Mouse (Mus musculus) cerebellum, postnatal 36 days (tissue): ENCODE measurements around the gene Zbtb40.
A peak's percentile ranks its signal among the peaks of the same experiment; 100 is the strongest.

Experiments
- DNase-seq, 2 experiments: peaks; one replicate each; pipeline ENCODE4 v3.0.0; 2021 to 2022; ENCODE audit warnings: mixed read lengths in 2 of 2

Zbtb40 gene

DNA sequence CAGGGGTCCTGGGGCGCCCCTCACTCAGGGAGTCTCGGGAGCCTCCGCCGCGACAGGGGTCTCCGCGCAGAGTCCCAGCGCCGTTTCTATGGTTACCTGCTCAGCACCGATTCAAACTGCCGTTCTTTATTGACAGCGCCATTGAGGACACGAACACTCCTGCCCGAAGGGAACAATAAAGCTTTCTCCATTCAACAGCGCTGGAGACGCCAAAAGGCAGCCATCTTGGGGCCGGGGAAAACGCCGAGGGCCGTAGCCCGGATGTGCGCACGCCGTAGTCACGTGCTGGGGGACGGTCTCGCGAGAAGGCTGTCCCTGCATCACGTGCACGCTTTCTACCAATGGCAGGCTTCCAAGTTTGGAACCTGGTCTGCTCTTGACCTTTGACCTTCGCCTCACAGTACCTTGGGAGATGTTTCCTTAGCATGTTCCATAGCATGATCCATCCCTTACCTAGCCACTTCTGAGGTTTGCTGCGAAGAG is at the start of gene Zbtb40:
Gene Zbtb40 (minus strand): TSS at position 252 of the 483 bp plus-strand sequence.
- DNase-seq: peak; percentile 93 to 96

DNA sequence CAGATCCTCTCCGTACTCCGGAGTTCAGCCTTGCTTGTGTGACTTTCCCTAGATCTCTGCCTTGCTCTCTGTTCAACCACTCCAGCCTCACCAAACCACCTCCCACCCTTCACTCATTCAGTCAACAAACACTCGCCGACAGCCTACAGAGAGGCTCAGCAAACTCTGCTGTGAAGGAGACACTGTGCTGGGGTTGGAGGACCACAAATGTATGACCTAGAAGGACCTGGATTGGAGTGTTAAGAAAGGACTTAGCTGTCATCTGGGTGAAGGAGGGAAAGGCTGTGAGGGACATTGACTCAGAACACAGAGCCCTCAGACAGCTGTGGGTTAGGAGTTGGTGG is 49.4 kb upstream of the Zbtb40 start:
- DNase-seq: no peak

DNA sequence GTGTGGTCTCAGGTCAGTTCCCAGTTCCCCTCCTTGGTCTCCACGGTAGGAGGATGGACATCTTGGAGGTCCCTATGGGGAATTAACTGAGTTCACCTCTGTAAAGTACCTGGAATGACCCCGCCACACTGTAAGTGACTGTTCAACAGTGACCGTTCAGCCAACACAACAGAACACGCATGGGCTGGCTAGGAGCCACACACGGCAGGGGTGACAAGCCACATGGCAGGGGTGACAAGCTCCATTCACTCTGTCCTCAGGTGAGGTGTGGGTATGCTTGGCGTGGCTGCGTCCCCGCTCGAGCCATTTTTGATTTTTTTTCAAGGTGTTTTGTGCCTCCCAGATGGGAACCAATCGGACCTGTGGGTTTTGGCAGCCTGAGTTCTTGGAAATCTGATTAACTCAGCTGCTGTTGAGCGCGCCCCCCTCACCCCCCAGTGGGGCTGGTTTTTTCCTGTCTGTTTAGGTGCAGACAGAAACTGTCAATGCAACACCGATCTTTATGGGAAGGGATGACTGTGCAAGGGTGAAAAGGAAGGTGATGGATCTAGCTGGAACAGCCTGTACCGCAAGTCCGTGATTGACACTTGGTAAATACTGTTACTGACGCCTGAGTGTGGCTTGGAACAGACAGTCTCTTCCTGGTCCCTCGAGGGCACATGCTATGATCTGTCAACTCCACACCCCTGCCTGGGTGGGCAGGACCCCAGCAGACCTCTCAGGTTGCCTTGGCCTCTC is 48.8 kb upstream of the Zbtb40 start:
- DNase-seq: no peak

DNA sequence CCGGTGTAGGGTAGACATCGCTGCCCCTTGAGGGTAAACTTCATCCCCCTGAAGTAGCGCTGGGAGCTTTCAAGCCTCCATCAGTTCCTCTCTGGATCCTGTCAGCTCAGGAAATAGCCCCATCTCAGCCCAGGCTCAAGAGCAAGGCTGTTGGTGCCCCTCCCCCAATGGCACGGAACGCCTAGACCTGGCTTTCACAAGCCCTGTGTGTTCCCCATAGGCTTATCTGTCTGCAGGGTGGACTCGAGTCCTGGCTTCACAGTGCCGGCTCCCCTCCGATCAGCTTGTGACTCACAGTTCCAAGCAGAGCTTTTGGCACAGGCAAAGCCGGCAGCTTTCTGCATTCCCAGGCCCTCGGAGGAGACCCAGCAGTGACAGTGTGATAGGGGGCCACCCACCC is 47.8 kb upstream of the Zbtb40 start:
- no peak for DNase-seq

DNA sequence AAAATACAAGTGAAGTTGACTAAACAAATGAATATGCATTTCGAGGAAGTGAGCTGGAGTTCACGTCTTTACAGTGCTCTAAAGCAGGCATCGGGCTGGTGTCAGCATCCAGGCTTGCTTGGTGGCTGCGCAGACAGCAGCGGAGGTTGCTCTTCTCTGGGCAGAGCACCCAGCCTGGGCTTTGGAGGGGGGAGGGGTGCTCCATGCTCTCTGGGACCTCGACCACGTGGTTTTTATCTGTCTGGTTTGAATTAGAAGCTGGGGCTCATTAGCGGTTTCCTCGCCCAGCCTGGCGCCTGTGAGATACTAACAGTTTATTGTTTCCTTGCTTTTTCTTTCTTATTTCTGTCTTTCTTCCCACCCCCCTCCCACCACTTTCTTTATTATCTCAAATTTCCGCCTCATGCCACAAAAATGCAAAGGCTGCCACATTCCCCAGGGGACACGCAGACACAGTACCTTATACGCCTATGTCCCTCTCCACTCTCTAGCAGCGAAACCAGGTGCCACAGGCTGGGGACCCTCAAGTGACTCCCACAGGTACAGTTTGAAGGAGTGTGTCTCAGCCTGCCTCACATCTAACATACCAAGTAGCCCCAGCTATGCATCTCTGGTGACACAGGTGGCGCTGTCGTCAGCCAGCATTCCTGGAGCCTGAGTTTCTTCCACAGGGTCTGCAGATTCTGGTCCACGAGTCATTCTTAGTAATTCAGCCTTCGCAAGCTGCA is 36.6 kb upstream of the Zbtb40 start:
- no peak for DNase-seq

DNA sequence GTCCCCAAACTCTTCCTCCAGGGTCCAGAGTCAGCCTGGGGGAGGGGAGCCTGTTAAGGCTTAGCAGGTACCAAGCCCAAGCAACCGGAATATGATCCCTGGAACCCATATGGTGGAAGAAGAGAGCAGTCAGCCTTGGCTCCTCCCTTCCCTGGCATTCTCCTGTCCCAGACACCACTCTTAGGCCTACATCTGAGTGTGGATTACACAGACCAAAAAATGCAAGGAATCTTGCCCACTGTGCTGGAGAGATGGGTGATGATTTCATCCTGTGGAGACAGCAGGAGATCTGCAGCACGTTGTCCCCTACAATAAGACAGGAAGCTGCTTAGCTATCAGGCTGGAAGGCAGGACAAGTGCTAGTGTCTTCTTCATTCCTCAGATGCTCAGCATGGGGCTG is 34.3 kb upstream of the Zbtb40 start:
- no peak for DNase-seq

DNA sequence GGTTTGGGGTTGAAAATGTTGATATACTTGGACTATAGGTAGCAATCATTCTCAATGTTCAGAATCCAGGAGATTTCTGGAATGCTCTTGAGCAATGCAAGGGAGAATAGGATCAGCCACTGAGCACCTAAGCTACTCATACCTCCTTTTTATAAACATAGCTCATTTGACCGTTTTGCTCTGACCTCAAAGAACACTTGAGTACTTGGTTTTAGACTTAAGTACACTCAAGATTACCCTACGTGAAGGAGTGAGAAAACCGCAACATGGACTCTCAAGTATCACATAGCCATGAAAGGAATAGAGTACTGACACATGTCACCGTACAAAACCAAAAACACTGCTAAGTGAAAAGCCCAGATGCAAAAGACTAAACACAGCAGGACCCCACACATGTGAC is 32.8 kb upstream of the Zbtb40 start:
- no peak for DNase-seq

DNA sequence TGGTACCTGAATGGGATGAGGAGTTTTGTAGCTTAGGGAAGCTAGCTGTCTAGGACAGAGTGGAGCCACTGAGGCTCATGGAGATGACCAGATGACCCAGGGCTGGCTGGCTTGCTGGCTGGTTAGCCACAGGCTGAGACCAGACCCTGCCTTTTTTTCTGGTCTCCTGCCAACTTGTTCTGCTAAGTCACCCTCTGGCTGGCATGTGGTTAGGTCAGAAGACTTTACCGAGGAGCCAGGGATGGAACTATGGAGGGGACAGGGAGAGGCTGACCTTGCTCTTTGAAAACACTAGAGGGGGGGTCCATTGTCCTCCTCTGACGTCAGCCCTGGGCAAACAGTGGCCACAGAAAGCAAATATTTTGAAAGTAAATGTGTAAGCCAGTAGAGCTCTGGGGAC is 28.6 kb upstream of the Zbtb40 start:
- DNase-seq: no peak

DNA sequence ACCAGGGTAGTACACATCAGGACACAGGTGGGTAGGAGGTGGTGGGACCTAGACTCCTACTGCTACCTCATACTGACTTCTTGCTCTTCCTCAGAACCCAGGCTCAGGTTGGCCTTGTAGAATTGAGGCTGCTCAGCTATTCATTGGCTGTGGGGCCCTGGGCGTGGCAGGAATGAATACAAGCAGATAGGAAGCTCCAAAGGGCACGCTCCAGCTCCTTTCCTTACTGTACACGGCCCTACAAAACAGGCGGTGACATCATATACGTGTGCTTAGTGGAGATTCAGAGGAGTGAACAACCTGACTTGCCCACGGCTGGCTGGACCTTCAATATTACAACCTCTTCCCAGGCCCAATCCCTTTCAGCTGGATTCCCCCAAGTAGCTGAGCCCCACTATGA is 22.6 kb upstream of the Zbtb40 start:
- no peak for DNase-seq

DNA sequence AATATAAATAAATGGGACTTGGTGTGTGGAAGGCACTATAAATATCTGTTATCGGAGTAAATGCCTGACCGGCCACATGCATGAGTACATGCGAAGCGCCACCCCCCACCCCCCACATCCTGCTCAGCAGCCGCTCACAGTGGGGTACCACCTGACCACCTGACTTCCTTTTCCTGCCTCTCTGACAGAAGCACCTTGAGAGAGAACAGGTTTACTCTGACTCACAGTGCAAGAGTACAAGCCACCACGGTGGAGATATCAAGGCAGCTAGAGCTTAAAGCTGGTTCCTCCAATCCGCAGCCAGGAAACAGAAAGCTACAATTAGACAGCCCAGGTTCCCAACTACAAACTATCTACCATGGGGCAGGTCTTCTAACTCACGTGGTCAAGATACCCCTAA is 19.9 kb upstream of the Zbtb40 start:
- DNase-seq: no peak

DNA sequence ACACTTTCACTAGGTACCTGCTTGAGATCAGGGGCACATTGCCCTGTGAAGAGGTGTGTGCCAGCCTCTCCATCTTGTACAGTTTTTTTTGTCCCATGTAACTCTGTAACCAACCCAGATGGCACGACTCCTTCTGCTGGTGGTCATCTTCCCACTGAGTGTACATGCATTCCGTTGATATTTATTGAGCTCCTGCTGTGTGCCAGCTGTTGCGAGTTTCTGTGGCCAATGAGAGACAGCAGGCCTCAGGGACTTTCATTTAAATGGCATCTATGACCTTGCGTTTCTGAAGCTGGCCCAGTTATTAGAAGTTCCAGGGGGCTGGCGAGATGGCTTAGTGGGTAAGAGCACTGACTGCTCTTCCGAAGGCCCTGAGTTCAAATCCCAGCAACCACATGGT is 17.2 kb upstream of the Zbtb40 start:
- DNase-seq: peak; percentile 44 to 45

DNA sequence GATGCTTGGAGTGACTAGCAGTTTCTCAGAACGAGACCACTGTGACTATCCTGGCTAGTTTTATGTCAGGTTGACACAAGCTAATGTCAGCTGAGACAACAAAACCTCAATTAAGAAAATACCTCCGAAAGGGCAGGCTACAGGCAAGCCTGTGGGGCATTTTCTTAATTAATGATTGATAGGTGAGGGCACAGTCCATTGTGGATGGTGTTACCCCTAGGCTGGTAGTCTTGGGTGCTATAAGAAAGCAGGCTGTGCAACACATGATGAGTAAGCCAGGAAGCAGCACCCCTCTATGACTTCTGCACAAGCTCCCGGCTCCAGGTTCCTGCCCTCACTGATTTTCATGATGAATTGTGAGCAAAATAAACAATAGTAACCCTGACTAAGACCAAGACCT is 6.3 kb upstream of the Zbtb40 start:
- DNase-seq: no peak

DNA sequence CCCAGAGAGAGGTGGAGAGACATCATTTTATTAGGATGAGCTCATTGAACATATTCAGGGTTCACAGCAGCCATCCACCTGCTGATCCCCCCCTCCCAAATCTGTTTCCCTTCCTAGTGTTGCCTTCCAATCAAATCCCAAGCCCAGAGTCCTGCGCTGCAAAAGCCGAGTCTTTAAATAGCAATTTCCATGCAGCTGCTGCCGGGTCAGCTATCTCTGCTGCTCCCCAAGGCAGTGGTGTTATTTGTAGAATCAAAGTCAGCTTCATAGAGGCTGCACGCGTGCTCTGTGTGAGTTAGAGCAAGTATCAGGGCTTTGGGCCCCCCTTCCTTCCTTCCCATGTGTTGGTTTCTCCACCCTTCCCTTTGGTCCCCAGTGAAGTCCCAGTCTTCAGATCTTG is 5.2 kb upstream of the Zbtb40 start:
- no peak for DNase-seq

DNA sequence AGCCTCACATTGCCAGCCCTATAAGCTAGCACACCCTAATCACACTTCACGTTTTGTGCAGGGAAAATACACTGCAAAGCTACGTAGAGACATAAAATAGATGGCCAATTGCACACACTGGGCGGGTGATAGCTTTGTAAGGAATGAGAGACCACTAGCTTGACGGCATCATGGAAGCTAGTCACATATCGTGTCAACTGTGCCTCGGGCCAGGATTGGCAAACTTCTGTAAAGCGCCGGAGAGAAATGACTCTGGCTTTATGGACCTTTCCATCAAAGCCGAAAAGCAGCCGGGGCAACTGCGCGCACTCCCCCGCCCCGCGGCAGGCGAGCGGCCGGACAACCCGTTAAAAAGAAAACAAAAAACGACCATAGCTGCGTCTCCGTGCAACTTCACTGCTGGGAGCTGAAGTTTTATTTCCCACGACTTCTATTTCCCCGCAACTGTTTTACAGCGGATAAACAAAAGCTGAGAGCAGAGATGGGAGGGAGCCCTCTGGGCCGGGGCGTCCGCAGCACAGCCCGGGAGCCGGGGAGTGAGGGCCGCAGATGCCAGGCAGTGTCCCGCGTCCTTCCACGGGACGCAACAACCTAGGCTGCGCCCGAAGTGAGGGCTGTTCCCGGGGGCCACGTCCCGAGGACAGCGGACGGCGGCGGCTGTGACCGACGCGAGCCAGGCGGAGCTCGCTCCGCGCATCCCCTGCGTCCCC is 606 bp downstream of the Zbtb40 start:
- peak; percentile 37 to 39 for DNase-seq

DNA sequence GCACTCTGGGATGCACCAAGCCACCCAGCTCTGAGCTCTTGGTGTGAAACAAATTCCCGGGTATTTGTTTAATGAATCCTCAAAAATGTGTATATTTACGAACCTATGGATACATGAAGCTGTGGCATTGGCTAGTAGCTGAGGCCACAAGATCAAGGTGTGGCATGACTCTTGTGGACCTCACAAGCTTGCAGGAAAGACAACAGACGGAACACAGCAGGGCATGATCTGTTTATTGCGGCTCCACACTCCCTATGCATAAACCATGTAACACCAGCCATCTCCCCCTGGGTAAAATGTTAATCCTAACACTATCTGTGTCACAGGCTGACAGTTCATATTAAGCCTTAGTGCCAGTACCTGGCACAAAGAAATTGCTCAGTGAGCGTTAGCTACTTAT is 2.5 kb downstream of the Zbtb40 start:
- no peak for DNase-seq

DNA sequence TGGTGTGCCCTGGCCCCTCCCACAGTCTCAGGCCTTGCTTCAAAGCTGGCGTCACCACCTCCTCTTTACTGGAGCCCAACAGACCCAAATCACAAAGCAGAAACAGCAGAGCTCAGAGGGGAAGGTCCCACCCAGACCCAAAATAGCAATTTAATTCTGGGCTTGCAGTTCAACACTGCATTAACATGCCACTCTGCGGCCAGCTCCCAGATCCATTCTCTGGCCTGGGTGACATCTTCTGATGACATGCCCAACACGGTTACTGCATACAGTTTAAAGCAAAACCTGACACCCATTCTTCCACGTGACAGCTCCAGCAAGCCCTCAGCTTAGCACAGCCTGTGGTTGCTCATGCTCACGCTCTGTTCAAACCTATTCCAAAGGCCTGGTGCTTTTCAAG is 4.1 kb downstream of the Zbtb40 start:
- no peak for DNase-seq

DNA sequence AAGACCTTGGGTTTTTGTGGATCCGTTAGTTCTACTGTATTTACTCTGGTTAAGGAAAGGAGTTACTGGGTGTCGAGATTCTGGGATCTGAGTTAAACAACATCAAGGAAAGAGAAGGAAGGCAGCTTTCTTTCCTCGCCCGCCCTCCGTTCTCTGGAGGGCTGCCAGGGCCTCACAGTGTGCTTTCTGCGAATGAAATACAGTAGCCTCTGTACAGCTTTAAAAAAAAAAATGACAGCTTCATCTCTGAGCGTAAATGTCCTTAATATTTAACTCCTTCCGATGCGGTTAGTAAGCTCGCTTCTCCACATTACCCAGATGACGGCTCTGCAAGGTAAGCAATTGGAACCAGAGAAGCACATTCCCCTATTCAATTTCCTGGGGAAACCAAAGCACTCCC is 4.8 kb downstream of the Zbtb40 start:
- DNase-seq: peak; percentile 45 to 56

DNA sequence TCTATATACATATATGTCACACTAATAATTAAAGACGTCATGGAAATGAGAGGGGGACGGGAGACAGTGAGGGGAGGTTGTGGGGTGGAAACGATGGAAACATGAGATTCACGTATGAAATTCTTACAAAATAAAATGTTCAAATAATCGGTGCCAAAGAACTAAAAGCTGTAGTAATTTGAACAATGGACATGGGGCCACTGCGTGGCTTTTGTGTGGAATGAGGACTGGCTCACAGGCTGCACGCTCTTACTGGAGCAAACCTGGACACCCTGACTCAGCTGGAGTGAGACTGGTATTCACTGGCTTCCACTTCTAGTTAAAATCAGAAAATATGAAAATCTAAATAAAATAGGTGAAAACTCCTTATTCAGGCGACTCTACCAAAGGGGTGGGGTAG is 6.6 kb downstream of the Zbtb40 start:
- DNase-seq: no peak

DNA sequence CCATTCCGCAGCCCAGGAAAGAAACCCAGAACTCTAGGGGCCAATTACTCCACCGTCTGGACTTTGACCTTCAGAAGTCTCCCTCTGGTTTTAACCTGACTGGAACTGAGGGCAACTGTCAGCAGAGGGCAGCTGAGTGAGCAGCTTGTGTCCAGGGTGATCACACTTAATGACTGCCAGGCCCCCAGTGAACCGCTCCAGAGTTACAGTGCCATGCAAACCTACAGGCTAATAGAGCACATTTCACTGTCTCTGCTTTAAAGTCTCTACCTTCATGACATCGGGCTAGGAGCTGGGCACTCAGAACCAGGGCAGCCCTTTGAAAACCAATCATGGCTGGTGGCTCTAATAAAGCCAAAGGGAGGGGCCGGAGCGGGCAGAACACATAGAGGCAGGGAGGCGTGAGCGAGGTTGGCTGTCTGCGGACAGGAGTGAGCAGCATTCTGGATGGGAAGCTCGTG is 7.4 kb downstream of the Zbtb40 start:
- peak; percentile 62 to 63 for DNase-seq

DNA sequence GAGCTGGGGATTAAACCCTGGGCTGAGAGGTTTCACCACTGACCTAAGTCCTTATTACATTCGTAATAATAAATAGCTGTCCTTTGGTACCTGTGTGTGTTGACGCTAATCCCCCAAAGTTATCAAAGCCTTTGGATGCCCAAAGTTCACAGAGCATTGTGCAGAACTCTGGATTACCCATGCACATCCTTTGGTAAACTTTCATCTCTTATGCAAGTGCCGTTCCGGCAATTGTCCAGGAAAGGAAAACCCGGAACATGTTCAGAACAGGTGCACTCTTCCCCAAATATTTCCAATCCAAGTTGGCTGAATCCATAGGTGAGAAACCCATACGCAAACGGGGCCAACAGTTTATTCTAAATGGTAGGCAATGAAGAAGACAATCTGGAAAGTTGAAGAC is 9.2 kb downstream of the Zbtb40 start:
- peak in 1 of 2 experiments; percentile 6 for DNase-seq

DNA sequence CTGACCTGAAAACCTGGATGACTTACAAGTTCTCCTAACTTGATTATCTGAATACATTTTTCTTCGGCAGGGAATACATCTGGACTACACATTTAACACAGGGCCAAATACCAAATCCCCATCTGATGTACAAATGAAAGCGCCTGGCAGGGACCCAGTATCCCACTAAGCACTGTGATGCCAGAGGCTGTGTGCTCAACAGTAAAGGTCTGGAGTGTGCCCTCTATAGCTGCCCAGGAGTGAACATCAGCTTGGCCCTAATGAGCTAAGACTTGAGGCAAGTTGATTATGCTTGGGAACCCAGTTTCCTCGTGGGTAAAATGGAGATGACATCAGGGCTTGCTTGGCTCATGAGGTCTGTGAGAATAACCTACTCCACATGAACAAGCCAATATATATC is 10.1 kb downstream of the Zbtb40 start:
- peak in 1 of 2 experiments; percentile 45 for DNase-seq

DNA sequence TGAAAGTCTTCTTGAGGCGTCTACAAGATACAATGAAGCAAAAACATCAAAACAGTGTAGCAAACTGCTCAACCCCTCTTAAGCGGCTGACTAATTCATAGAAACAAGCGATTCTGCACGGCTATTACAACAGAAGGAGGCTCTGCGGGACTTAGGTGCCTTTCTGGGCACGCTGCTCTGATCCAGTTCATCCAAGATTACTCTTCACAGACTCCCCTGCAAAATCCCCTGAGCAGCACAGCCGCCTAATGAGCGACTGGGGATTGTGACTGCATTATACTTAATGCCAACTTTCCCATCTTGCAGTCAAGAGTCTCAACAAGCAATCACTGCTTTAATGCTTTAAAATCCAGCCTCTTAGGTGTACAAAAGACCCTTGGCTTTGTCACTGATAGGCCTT is 10.5 kb downstream of the Zbtb40 start:
- DNase-seq: peak; percentile 60 to 73

DNA sequence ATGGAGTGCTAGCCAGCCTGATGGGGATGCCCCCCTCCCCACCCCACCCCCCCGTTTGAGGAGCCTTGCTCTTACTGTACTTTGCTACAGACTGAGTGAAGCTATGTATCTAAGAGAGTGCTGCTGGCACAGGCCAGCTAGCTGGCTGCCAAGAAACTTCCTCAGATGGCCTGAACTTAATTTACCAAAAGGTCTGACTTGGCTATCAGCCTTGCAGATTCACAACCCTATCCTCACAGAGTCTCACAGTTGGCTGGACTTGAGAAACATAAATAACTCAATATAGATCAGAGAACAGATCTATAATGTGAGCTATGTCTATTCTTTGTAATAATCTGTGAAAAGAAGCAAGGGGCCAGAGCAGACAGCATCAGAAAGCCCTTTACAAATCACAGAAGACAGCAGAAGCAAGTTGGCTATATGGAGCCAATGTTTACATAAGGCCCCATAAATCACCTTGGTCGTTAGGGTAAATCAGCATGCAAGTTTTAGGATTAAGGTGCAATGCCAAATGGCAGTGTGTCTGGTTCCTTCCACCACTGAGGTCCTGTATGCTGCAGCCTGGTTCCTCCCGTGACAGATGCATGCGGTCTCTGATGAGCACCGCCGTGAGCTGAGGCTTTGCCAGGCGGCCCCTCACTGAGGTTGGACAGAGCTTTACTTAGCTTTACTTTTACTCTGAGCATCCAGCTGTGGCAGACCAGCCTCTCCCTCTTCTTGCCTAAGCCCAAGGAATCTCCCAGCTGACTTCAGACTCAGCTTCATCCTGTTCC is 15.3 kb downstream of the Zbtb40 start:
- no peak for DNase-seq
